Mouse (Mus musculus) myocyte (in vitro differentiated cells): Measurements from ENCODE around the gene Cbr1.

ENCODE experiments used
- CEBPB ChIP-seq: IDR thresholded peaks from 2 replicates; pipeline ENCODE4 v1.6.1; 2011; ENCODE audit warnings: mild to moderate bottlenecking, moderate library complexity; ENCODE audit not compliant: poor library complexity, insufficient read depth, severe bottlenecking
- E2F4 ChIP-seq: IDR thresholded peaks from one replicate; pipeline ENCODE4 v1.6.1; 2011; ENCODE audit warnings: mild to moderate bottlenecking, control low read depth, moderate library complexity; ENCODE audit not compliant: insufficient read depth
- MAX ChIP-seq: IDR thresholded peaks from one replicate; pipeline ENCODE4 v1.6.1; 2011; ENCODE audit warnings: low read depth, mild to moderate bottlenecking, control low read depth
- MYOD1 ChIP-seq, 3 experiments: IDR thresholded peaks; one replicate each; pipeline ENCODE4 v1.6.1; 2011; ENCODE audit warnings: control low read depth in 2 of 3, low read depth in 2 of 3, mild to moderate bottlenecking in 2 of 3, moderate library complexity in 1 of 3; ENCODE audit not compliant: insufficient read length in 2 of 3, control insufficient read depth in 1 of 3
- MYOG ChIP-seq, 3 experiments: IDR thresholded peaks; one replicate each; pipeline ENCODE4 v1.6.1; 2011; ENCODE audit warnings: control low read depth in 2 of 3, low read depth in 2 of 3, mild to moderate bottlenecking in 2 of 3; ENCODE audit not compliant: insufficient read length in 2 of 3, control insufficient read depth in 1 of 3, insufficient read depth in 1 of 3
- POLR2A ChIP-seq: IDR thresholded peaks from one replicate; pipeline ENCODE4 v1.6.1; 2011; ENCODE audit warnings: low read depth, mild to moderate bottlenecking, control low read depth, moderate library complexity; ENCODE audit not compliant: insufficient read length
- POLR2AphosphoS2 ChIP-seq: IDR thresholded peaks from one replicate; pipeline ENCODE4 v1.6.1; 2011; ENCODE audit warnings: low read depth, control low read depth; ENCODE audit not compliant: insufficient read length
- REST ChIP-seq: IDR thresholded peaks from one replicate; pipeline ENCODE4 v1.6.1; 2011; ENCODE audit warnings: mild to moderate bottlenecking, control low read depth, moderate library complexity; ENCODE audit not compliant: insufficient read depth, insufficient read length
- SRF ChIP-seq: IDR thresholded peaks from one replicate; pipeline ENCODE4 v1.6.1; 2011; ENCODE audit warnings: low read depth; ENCODE audit not compliant: control insufficient read depth, insufficient read length
- TCF12 ChIP-seq: IDR thresholded peaks from one replicate; pipeline ENCODE4 v1.6.1; 2011; ENCODE audit warnings: mild to moderate bottlenecking, control low read depth; ENCODE audit not compliant: poor library complexity, insufficient read depth, severe bottlenecking
- TCF3 ChIP-seq: IDR thresholded peaks from one replicate; pipeline ENCODE4 v1.6.1; 2011; ENCODE audit warnings: low read depth, control low read depth; ENCODE audit not compliant: insufficient read length
- USF1 ChIP-seq: IDR thresholded peaks from one replicate; pipeline ENCODE4 v1.6.1; 2011; ENCODE audit warnings: low read depth, mild to moderate bottlenecking, control low read depth, moderate library complexity

- TF ChIP-seq MYOG (IDR thresholded peaks at IDR 0.05; ENCODE audit: control insufficient read depth in 1 of 3, insufficient read depth in 1 of 3, insufficient read length in 2 of 3, low read depth in 2 of 3), result no peak
- no peak for TF ChIP-seq USF1
- TF ChIP-seq E2F4, result no peak
- TF ChIP-seq POLR2A, result no peak
- TF ChIP-seq MYOD1 (IDR thresholded peaks at IDR 0.05; ENCODE audit: control insufficient read depth in 1 of 3, insufficient read length in 2 of 3, low read depth in 2 of 3), result no peak
- no peak for TF ChIP-seq MAX
- TF ChIP-seq REST, result no peak
- TF ChIP-seq CEBPB, result no peak
- TF ChIP-seq TCF12, result no peak
- no peak for TF ChIP-seq POLR2AphosphoS2
- no peak for TF ChIP-seq TCF3
- TF ChIP-seq SRF, result no peak
Measured at GRCm38 (mm10) chr16:93574521-93575191, 31.0 kb upstream of the Cbr1 start.
